ENCODE assay signal across 8 mouse cellular contexts in the genomic region with DNA sequence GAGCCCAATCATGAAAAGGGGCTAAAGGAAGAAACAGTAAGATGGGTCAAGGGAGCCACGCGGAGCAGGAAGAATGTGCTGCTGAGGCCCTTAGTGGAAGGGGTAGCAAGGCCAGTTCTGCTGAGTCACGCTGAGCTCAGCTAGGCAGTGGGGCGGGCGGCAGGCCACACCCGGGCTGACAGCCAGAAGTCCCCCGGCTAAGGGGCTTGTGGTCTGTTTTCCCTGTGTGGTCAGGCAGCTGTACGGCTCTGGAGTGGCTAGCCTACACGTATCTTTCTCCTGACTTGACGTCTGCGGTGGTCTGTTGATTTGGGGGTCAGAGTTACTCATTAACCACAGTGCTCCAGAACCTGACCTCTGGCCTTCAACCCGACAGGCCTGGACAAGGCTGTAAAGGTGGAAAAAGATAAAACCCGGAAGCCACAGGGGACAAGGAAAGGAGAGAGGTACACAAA. TPM values are rescaled to one million over a fixed set of nuclear protein-coding genes. Genes with fewer than 3 reads are reported as not detected.
DNase-seq lines count a peak whose midpoint lies in the region; ATAC-seq and TF ChIP-seq lines count a peak whose summit lies in the region.

No protein-coding gene starts in this region.

- no peaks in the 10 kb centered on the region for H3K27me3 ChIP-seq in forebrain, embryonic 16.5 days (replicated peaks; ENCODE audit: control insufficient read depth, insufficient read depth, low read length)
- H3K27me3 ChIP-seq in hindbrain, embryonic 14.5 days (ENCODE audit: control insufficient read depth, insufficient read depth, low read length) = no peaks in the 10 kb centered on the region
- no peaks in the 10 kb centered on the region for H3K27me3 ChIP-seq in liver, adult 2 months (ENCODE audit: control insufficient read depth, insufficient read depth, low read length)
- H3K27me3 ChIP-seq in midbrain, embryonic 16.5 days (ENCODE audit: control insufficient read depth, insufficient read depth, low read depth, low read length) = no peaks in the 10 kb centered on the region

- 0 out of 2 replicates have a peak overlapping the region, but pooled peaks have one; percentile 15 for H3K9ac ChIP-seq in forebrain, embryonic 16.5 days (replicated peaks; ENCODE audit: low read depth, low read length)
- H3K9ac ChIP-seq in hindbrain, embryonic 14.5 days = 0 out of 2 replicates have a peak overlapping the region, but pooled peaks have one; percentile 49
- H3K9ac ChIP-seq in liver, adult 2 months (ENCODE audit: low read depth, low read length) = peak overlapping the region; percentile 76
- H3K9ac ChIP-seq in midbrain, embryonic 16.5 days (ENCODE audit: low read depth, low read length) = peak overlapping the region; percentile 13; the same call in 1 of the 2 replicates

- no peak for TF ChIP-seq CTCF in liver, adult 2 months (IDR thresholded peaks at IDR 0.05; ENCODE audit: low read depth, low read length)

- peaks cover 16% of the 10 kb centered on the region for H3K79me2 ChIP-seq in liver, adult 2 months (ENCODE audit: control insufficient read depth, insufficient read depth, low read length)

- 0 out of 2 replicates have a peak, but pooled peaks have one; percentile 18 for TF ChIP-seq POLR2A in liver, adult 2 months (IDR thresholded peaks at IDR 0.05; ENCODE audit: extremely low read depth, insufficient read depth, low read length)

- ATAC-seq in forebrain, embryonic 16.5 days = no peak
- ATAC-seq in hindbrain, embryonic 14.5 days (ENCODE audit: low FRiP score) = no peak
- ATAC-seq in midbrain, embryonic 16.5 days = no peak

- H3K27ac ChIP-seq in forebrain, embryonic 16.5 days (ENCODE audit: low read length) = peak overlapping the region; percentile 85
- peak overlapping the region; percentile 87 for H3K27ac ChIP-seq in hindbrain, embryonic 14.5 days
- H3K27ac ChIP-seq in liver, adult 2 months (replicated peaks; ENCODE audit: insufficient read depth, low read depth, low read length) = peak overlapping the region; percentile 99
- H3K27ac ChIP-seq in midbrain, embryonic 16.5 days (ENCODE audit: low read length) = peak overlapping the region; percentile 86; the same call in 1 of the 2 replicates

- peaks cover 21% of the 10 kb centered on the region; the same call in 1 of the 2 replicates for H3K36me3 ChIP-seq in forebrain, embryonic 16.5 days (ENCODE audit: control insufficient read depth, insufficient read depth)
- peaks cover 69% of the 10 kb centered on the region for H3K36me3 ChIP-seq in hindbrain, embryonic 14.5 days (replicated peaks; ENCODE audit: control insufficient read depth, insufficient read depth)
- H3K36me3 ChIP-seq in liver, adult 2 months (ENCODE audit: control insufficient read depth, insufficient read depth, low read length) = peaks cover 18% of the 10 kb centered on the region
- H3K36me3 ChIP-seq in midbrain, embryonic 16.5 days (ENCODE audit: control insufficient read depth, insufficient read depth, low read length) = peaks cover 32% of the 10 kb centered on the region

- WGBS in forebrain, embryonic 16.5 days = 51% methylated on average over 13 of the region's 13 CpGs
- 30% methylated on average over 13 of the region's 13 CpGs for WGBS in hindbrain, embryonic 14.5 days
- 5% methylated on average over 13 of the region's 13 CpGs for WGBS in liver, adult 2 months
- WGBS in midbrain, embryonic 16.5 days = 46% methylated on average over 13 of the region's 13 CpGs

- H3K4me2 ChIP-seq in forebrain, embryonic 16.5 days (ENCODE audit: low read length) = no peak overlapping the region
- H3K4me2 ChIP-seq in hindbrain, embryonic 14.5 days (replicated peaks) = peak overlapping the region; percentile 47
- H3K4me2 ChIP-seq in midbrain, embryonic 16.5 days (ENCODE audit: low read length) = no peak overlapping the region

- DNase-seq in ovary, adult 18-20 months (ENCODE audit: low spot score) = peak; percentile 68
- no peak for DNase-seq in ovary, postnatal 14 days (ENCODE audit: low spot score)
- DNase-seq in c-Kit-negative CD71-positive TER-119-positive erythroid progenitor cells, embryonic 14.5 days (ENCODE audit: low read depth, low spot score) = peak; percentile 85
- peak; percentile 63 for DNase-seq in hindbrain, embryonic 14.5 days (ENCODE audit: low spot score)
- DNase-seq in liver, adult 2 months (ENCODE audit: extremely low read depth, low read depth, low spot score) = peak; percentile 92
- peak; percentile 70 for DNase-seq in urinary bladder, postnatal 25 days (ENCODE audit: low spot score)

- H3K4me1 ChIP-seq in forebrain, embryonic 16.5 days (replicated peaks; ENCODE audit: control insufficient read depth, insufficient read depth, low read length) = peaks cover 39% of the 10 kb centered on the region
- H3K4me1 ChIP-seq in hindbrain, embryonic 14.5 days (replicated peaks; ENCODE audit: control insufficient read depth, insufficient read depth, low read length) = peaks cover 41% of the 10 kb centered on the region
- peaks cover 24% of the 10 kb centered on the region for H3K4me1 ChIP-seq in liver, adult 2 months (ENCODE audit: control insufficient read depth, insufficient read depth, low read length)
- peaks cover 43% of the 10 kb centered on the region for H3K4me1 ChIP-seq in midbrain, embryonic 16.5 days (ENCODE audit: control insufficient read depth, insufficient read depth, low read length)

- no peaks in the 10 kb centered on the region for H3K9me3 ChIP-seq in forebrain, embryonic 16.5 days (ENCODE audit: control insufficient read depth, low read length)
- no peaks in the 10 kb centered on the region for H3K9me3 ChIP-seq in hindbrain, embryonic 14.5 days (ENCODE audit: control insufficient read depth, low read length)
- no peaks in the 10 kb centered on the region for H3K9me3 ChIP-seq in midbrain, embryonic 16.5 days (replicated peaks; ENCODE audit: control insufficient read depth, low read length, poor library complexity, severe bottlenecking)

- no peak overlapping the region for H3K4me3 ChIP-seq in forebrain, embryonic 16.5 days (replicated peaks; ENCODE audit: low read length)
- H3K4me3 ChIP-seq in hindbrain, embryonic 14.5 days (replicated peaks; ENCODE audit: low read length) = 0 out of 2 replicates have a peak overlapping the region, but pooled peaks have one; percentile 78
- peak overlapping the region; percentile 72 for H3K4me3 ChIP-seq in liver, adult 2 months (ENCODE audit: insufficient read depth, low read depth, low read length)
- H3K4me3 ChIP-seq in midbrain, embryonic 16.5 days (ENCODE audit: low read depth, low read length) = no peak overlapping the region

RNA-seq across cellular contexts. Expression of gene Ftl1, which starts 1.2 kb away (rescaled TPM):
- 5,701 and 5,899 TPM in 2 replicates for polyA plus RNA-seq in forebrain, embryonic 16.5 days (2015; fragmentation: Nextera tagmentation; extraction: Ambion mirVana)
- 4,936 and 5,483 TPM in 2 replicates for polyA plus RNA-seq in hindbrain, embryonic 14.5 days (2014; fragmentation: Nextera tagmentation; extraction: Ambion mirVana)
- total RNA-seq in liver, adult 2 months (2014; rRNA removed) = 3,170 and 4,966 TPM in 2 replicates
- polyA plus RNA-seq in liver, adult 2 months (2012; rRNA removed) = 12,947 and 13,613 TPM in 2 replicates
- polyA plus RNA-seq in midbrain, embryonic 16.5 days (2015; fragmentation: Nextera tagmentation; extraction: Ambion mirVana) = 5,323 and 5,449 TPM in 2 replicates

RNA-seq across cellular contexts. Expression of gene Bax, which starts 5.8 kb away (rescaled TPM):
- 225 and 257 TPM in 2 replicates for polyA plus RNA-seq in forebrain, embryonic 16.5 days (2015; fragmentation: Nextera tagmentation; extraction: Ambion mirVana)
- 182 and 190 TPM in 2 replicates for polyA plus RNA-seq in hindbrain, embryonic 14.5 days (2014; fragmentation: Nextera tagmentation; extraction: Ambion mirVana)
- total RNA-seq in liver, adult 2 months (2014; rRNA removed) = 19.5 and 23.8 TPM in 2 replicates
- polyA plus RNA-seq in liver, adult 2 months (2012; rRNA removed) = 49.8 and 62.0 TPM in 2 replicates
- 232 and 243 TPM in 2 replicates for polyA plus RNA-seq in midbrain, embryonic 16.5 days (2015; fragmentation: Nextera tagmentation; extraction: Ambion mirVana)

RNA-seq across cellular contexts. Expression of gene Tulp2, which starts 20.8 kb away (rescaled TPM):
- polyA plus RNA-seq in forebrain, embryonic 16.5 days (2015; fragmentation: Nextera tagmentation; extraction: Ambion mirVana) = 0.12 TPM in 1 of 2 replicates, not detected in the other
- 0.13 and 0.35 TPM in 2 replicates for polyA plus RNA-seq in hindbrain, embryonic 14.5 days (2014; fragmentation: Nextera tagmentation; extraction: Ambion mirVana)
- 0.07 and 0.18 TPM in 2 replicates for total RNA-seq in liver, adult 2 months (2014; rRNA removed)
- polyA plus RNA-seq in liver, adult 2 months (2012; rRNA removed) = 0.30 and 0.31 TPM in 2 replicates
- polyA plus RNA-seq in midbrain, embryonic 16.5 days (2015; fragmentation: Nextera tagmentation; extraction: Ambion mirVana) = 0.15 and 0.16 TPM in 2 replicates

RNA-seq across cellular contexts. Expression of gene Ruvbl2, which starts 23.0 kb away (rescaled TPM):
- polyA plus RNA-seq in forebrain, embryonic 16.5 days (2015; fragmentation: Nextera tagmentation; extraction: Ambion mirVana) = 137 and 147 TPM in 2 replicates
- polyA plus RNA-seq in hindbrain, embryonic 14.5 days (2014; fragmentation: Nextera tagmentation; extraction: Ambion mirVana) = 83.9 and 93.5 TPM in 2 replicates
- total RNA-seq in liver, adult 2 months (2014; rRNA removed) = 8.9 and 12.3 TPM in 2 replicates
- 18.4 and 28.8 TPM in 2 replicates for polyA plus RNA-seq in liver, adult 2 months (2012; rRNA removed)
- 103 and 110 TPM in 2 replicates for polyA plus RNA-seq in midbrain, embryonic 16.5 days (2015; fragmentation: Nextera tagmentation; extraction: Ambion mirVana)

RNA-seq across cellular contexts. Expression of gene Gm45808, which starts 25.7 kb away (rescaled TPM):
- not detected in 2 replicates for polyA plus RNA-seq in forebrain, embryonic 16.5 days (2015; fragmentation: Nextera tagmentation; extraction: Ambion mirVana)
- polyA plus RNA-seq in hindbrain, embryonic 14.5 days (2014; fragmentation: Nextera tagmentation; extraction: Ambion mirVana) = not detected in 2 replicates
- 1.3 and 5.7 TPM in 2 replicates for total RNA-seq in liver, adult 2 months (2014; rRNA removed)
- polyA plus RNA-seq in liver, adult 2 months (2012; rRNA removed) = 0.28 and 1.5 TPM in 2 replicates
- polyA plus RNA-seq in midbrain, embryonic 16.5 days (2015; fragmentation: Nextera tagmentation; extraction: Ambion mirVana) = not detected in 2 replicates

Comparison
In these comparisons a context has a peak if more than half of its experiments do, and no peak if none do; other contexts are left out.
1. H3K4me3 ChIP-seq: peak in hindbrain, embryonic 14.5 days (single experiment) and liver, adult 2 months (single experiment); none in forebrain, embryonic 16.5 days (single experiment) and midbrain, embryonic 16.5 days (single experiment).
2. H3K9ac ChIP-seq: peak in every context shown above with its lines; median percentile 76 in liver, adult 2 months; 49 in hindbrain, embryonic 14.5 days; 15 in forebrain, embryonic 16.5 days; 13 in midbrain, embryonic 16.5 days.
3. Peak in every context shown above with its lines, with median percentiles within 50 percentile points of each other: H3K27ac ChIP-seq.